Mouse (Mus musculus): Measurements from ENCODE around the gene Pcgf5. TPM values are rescaled to one million over a fixed set of nuclear protein-coding genes. Genes with fewer than 3 reads are reported as not detected.

Gene Pcgf5
- polyA plus RNA-seq (2015; fragmentation: Nextera tagmentation; extraction: Ambion mirVana), result 12.3 and 15.8 TPM in 2 replicates

- no peaks in the 10 kb centered on the region for H3K36me3 ChIP-seq (ENCODE audit: control insufficient read depth, insufficient read depth)
- H3K4me3 ChIP-seq (replicated peaks; ENCODE audit: low read length), result peak within 1 kb of the TSS; percentile 82
- peak within 1 kb of the TSS; percentile 70 for H3K9ac ChIP-seq (replicated peaks; ENCODE audit: low read depth, low read length)
- peaks cover 3% of the 10 kb centered on the region for H3K27me3 ChIP-seq (replicated peaks; ENCODE audit: control insufficient read depth, insufficient read depth, low read length)
- under 1% methylated on average over 76 of the region's 92 CpGs for WGBS
- no peaks in the 10 kb centered on the region for H3K9me3 ChIP-seq (ENCODE audit: control insufficient read depth, low read length)
- peaks cover 12% of the 10 kb centered on the region for H3K4me1 ChIP-seq (replicated peaks; ENCODE audit: control insufficient read depth, insufficient read depth, low read length)
- peak; percentile 88 for ATAC-seq
- no peak within 1 kb of the TSS; the same call in none of the 2 replicates for H3K27ac ChIP-seq (ENCODE audit: low read length)
- peak within 1 kb of the TSS; percentile 93 for H3K4me2 ChIP-seq (ENCODE audit: low read length)
Observed at GRCm38 (mm10) chr19:36348161-36348800, at the start of gene Pcgf5. Pcgf5 (plus strand) TSS chr19:36348309.

GRCm38 (mm10) chr19:36305542-36305941 lies 42.6 kb upstream of the Pcgf5 start:
- no peaks in the 10 kb centered on the region for H3K9me3 ChIP-seq (ENCODE audit: control insufficient read depth, low read length)
- no peak overlapping the region for H3K27ac ChIP-seq (ENCODE audit: low read length)
- no peak overlapping the region for H3K9ac ChIP-seq (replicated peaks; ENCODE audit: low read depth, low read length)
- H3K36me3 ChIP-seq (ENCODE audit: control insufficient read depth, insufficient read depth), result no peaks in the 10 kb centered on the region
- no peak for ATAC-seq
- WGBS, result 74% methylated on average over 5 of the region's 5 CpGs
- H3K4me1 ChIP-seq (replicated peaks; ENCODE audit: control insufficient read depth, insufficient read depth, low read length), result no peaks in the 10 kb centered on the region
- no peaks in the 10 kb centered on the region for H3K27me3 ChIP-seq (replicated peaks; ENCODE audit: control insufficient read depth, insufficient read depth, low read length)
- H3K4me2 ChIP-seq (ENCODE audit: low read length), result no peak overlapping the region
- H3K4me3 ChIP-seq (replicated peaks; ENCODE audit: low read length), result no peak overlapping the region

GRCm38 (mm10) chr19:36314010-36314409 lies 34.1 kb upstream of the Pcgf5 start:
- H3K9ac ChIP-seq (replicated peaks; ENCODE audit: low read depth, low read length), result no peak overlapping the region
- no peak overlapping the region for H3K4me2 ChIP-seq (ENCODE audit: low read length)
- no peak overlapping the region for H3K27ac ChIP-seq (ENCODE audit: low read length)
- WGBS, result 86% methylated on average over 5 of the region's 5 CpGs
- no peak for ATAC-seq
- H3K4me1 ChIP-seq (replicated peaks; ENCODE audit: control insufficient read depth, insufficient read depth, low read length), result no peaks in the 10 kb centered on the region
- no peak overlapping the region for H3K4me3 ChIP-seq (replicated peaks; ENCODE audit: low read length)
- no peaks in the 10 kb centered on the region for H3K27me3 ChIP-seq (replicated peaks; ENCODE audit: control insufficient read depth, insufficient read depth, low read length)
- no peaks in the 10 kb centered on the region for H3K9me3 ChIP-seq (ENCODE audit: control insufficient read depth, low read length)
- H3K36me3 ChIP-seq (ENCODE audit: control insufficient read depth, insufficient read depth), result no peaks in the 10 kb centered on the region

- ATAC-seq, result no peak
- H3K4me1 ChIP-seq (replicated peaks; ENCODE audit: control insufficient read depth, insufficient read depth, low read length), result no peaks in the 10 kb centered on the region
- no peaks in the 10 kb centered on the region for H3K27me3 ChIP-seq (replicated peaks; ENCODE audit: control insufficient read depth, insufficient read depth, low read length)
- no peak overlapping the region for H3K9ac ChIP-seq (replicated peaks; ENCODE audit: low read depth, low read length)
- WGBS, result 89% methylated on average over 4 of the region's 4 CpGs
- H3K27ac ChIP-seq (ENCODE audit: low read length), result no peak overlapping the region
- no peaks in the 10 kb centered on the region for H3K9me3 ChIP-seq (ENCODE audit: control insufficient read depth, low read length)
- no peaks in the 10 kb centered on the region for H3K36me3 ChIP-seq (ENCODE audit: control insufficient read depth, insufficient read depth)
- no peak overlapping the region for H3K4me2 ChIP-seq (ENCODE audit: low read length)
- H3K4me3 ChIP-seq (replicated peaks; ENCODE audit: low read length), result no peak overlapping the region
Observed at GRCm38 (mm10) chr19:36319735-36320134, 28.4 kb upstream of the Pcgf5 start.

GRCm38 (mm10) chr19:36321066-36321465 lies 27.0 kb upstream of the Pcgf5 start:
- Histone ChIP-seq H3K4me3 (replicated peaks; ENCODE audit: low read length) (no peak overlapping the region), H3K9ac (replicated peaks; ENCODE audit: low read depth, low read length) (no peak overlapping the region), H3K36me3 (ENCODE audit: control insufficient read depth, insufficient read depth) (no peaks in the 10 kb centered on the region), H3K9me3 (ENCODE audit: control insufficient read depth, low read length) (no peaks in the 10 kb centered on the region), H3K27ac (ENCODE audit: low read length) (no peak overlapping the region), H3K4me1 (replicated peaks; ENCODE audit: control insufficient read depth, insufficient read depth, low read length) (no peaks in the 10 kb centered on the region), H3K27me3 (replicated peaks; ENCODE audit: control insufficient read depth, insufficient read depth, low read length) (no peaks in the 10 kb centered on the region), H3K4me2 (ENCODE audit: low read length) (no peak overlapping the region)
- ATAC-seq, result no peak
- 87% methylated on average over 3 of the region's 3 CpGs for WGBS

- 70% methylated on average over 2 of the region's 2 CpGs for WGBS
- no peaks in the 10 kb centered on the region for H3K4me1 ChIP-seq (replicated peaks; ENCODE audit: control insufficient read depth, insufficient read depth, low read length)
- no peak overlapping the region for H3K27ac ChIP-seq (ENCODE audit: low read length)
- H3K9ac ChIP-seq (replicated peaks; ENCODE audit: low read depth, low read length), result no peak overlapping the region
- no peaks in the 10 kb centered on the region for H3K9me3 ChIP-seq (ENCODE audit: control insufficient read depth, low read length)
- H3K27me3 ChIP-seq (replicated peaks; ENCODE audit: control insufficient read depth, insufficient read depth, low read length), result no peaks in the 10 kb centered on the region
- no peak overlapping the region for H3K4me3 ChIP-seq (replicated peaks; ENCODE audit: low read length)
- no peaks in the 10 kb centered on the region for H3K36me3 ChIP-seq (ENCODE audit: control insufficient read depth, insufficient read depth)
- H3K4me2 ChIP-seq (ENCODE audit: low read length), result no peak overlapping the region
- no peak for ATAC-seq
Observed at GRCm38 (mm10) chr19:36323326-36323725, 24.8 kb upstream of the Pcgf5 start.

GRCm38 (mm10) chr19:36328678-36329077 lies 19.4 kb upstream of the Pcgf5 start:
- H3K27me3 ChIP-seq (replicated peaks; ENCODE audit: control insufficient read depth, insufficient read depth, low read length), result no peaks in the 10 kb centered on the region
- H3K9ac ChIP-seq (replicated peaks; ENCODE audit: low read depth, low read length), result no peak overlapping the region
- H3K36me3 ChIP-seq (ENCODE audit: control insufficient read depth, insufficient read depth), result no peaks in the 10 kb centered on the region
- WGBS, result 95% methylated on average over 5 of the region's 5 CpGs
- no peak overlapping the region for H3K4me2 ChIP-seq (ENCODE audit: low read length)
- no peaks in the 10 kb centered on the region for H3K9me3 ChIP-seq (ENCODE audit: control insufficient read depth, low read length)
- no peaks in the 10 kb centered on the region for H3K4me1 ChIP-seq (replicated peaks; ENCODE audit: control insufficient read depth, insufficient read depth, low read length)
- no peak overlapping the region for H3K27ac ChIP-seq (ENCODE audit: low read length)
- no peak for ATAC-seq
- no peak overlapping the region for H3K4me3 ChIP-seq (replicated peaks; ENCODE audit: low read length)

GRCm38 (mm10) chr19:36347376-36347775 lies 733 bp upstream of the Pcgf5 start:
- ATAC-seq, result no peak
- 23% methylated on average over 6 of the region's 6 CpGs for WGBS
- no peaks in the 10 kb centered on the region for H3K36me3 ChIP-seq (ENCODE audit: control insufficient read depth, insufficient read depth)
- H3K27ac ChIP-seq (ENCODE audit: low read length), result no peak overlapping the region
- no peak overlapping the region for H3K9ac ChIP-seq (replicated peaks; ENCODE audit: low read depth, low read length)
- H3K4me3 ChIP-seq (replicated peaks; ENCODE audit: low read length), result no peak overlapping the region; the same call in 1 of the 2 replicates
- peak overlapping the region; percentile 93 for H3K4me2 ChIP-seq (ENCODE audit: low read length)
- H3K4me1 ChIP-seq (replicated peaks; ENCODE audit: control insufficient read depth, insufficient read depth, low read length), result peaks cover 12% of the 10 kb centered on the region
- no peaks in the 10 kb centered on the region for H3K9me3 ChIP-seq (ENCODE audit: control insufficient read depth, low read length)
- H3K27me3 ChIP-seq (replicated peaks; ENCODE audit: control insufficient read depth, insufficient read depth, low read length), result peaks cover 3% of the 10 kb centered on the region

GRCm38 (mm10) chr19:36347831-36348160 lies 313 bp upstream of the Pcgf5 start:
- H3K9ac ChIP-seq (replicated peaks; ENCODE audit: low read depth, low read length), result peak overlapping the region; percentile 70
- H3K9me3 ChIP-seq (ENCODE audit: control insufficient read depth, low read length), result no peaks in the 10 kb centered on the region
- WGBS, result 2% methylated on average over 11 of the region's 11 CpGs
- H3K27me3 ChIP-seq (replicated peaks; ENCODE audit: control insufficient read depth, insufficient read depth, low read length), result peaks cover 3% of the 10 kb centered on the region
- no peaks in the 10 kb centered on the region for H3K36me3 ChIP-seq (ENCODE audit: control insufficient read depth, insufficient read depth)
- H3K4me1 ChIP-seq (replicated peaks; ENCODE audit: control insufficient read depth, insufficient read depth, low read length), result peaks cover 12% of the 10 kb centered on the region
- H3K4me2 ChIP-seq (ENCODE audit: low read length), result peak overlapping the region; percentile 93
- peak overlapping the region; percentile 82 for H3K4me3 ChIP-seq (replicated peaks; ENCODE audit: low read length)
- H3K27ac ChIP-seq (ENCODE audit: low read length), result no peak overlapping the region
- ATAC-seq, result no peak
